Mouse (Mus musculus) urinary bladder, postnatal 36 days (tissue): ENCODE measurements around the gene Egflam.
A peak's percentile ranks its signal among the peaks of the same experiment; 100 is the strongest.

Source experiments
- DNase-seq, 2 experiments: peaks; one replicate each; pipeline ENCODE4 v3.0.0; 2022; ENCODE audit warnings: low spot score in 2 of 2, mixed read lengths in 1 of 2

The Egflam gene

DNA sequence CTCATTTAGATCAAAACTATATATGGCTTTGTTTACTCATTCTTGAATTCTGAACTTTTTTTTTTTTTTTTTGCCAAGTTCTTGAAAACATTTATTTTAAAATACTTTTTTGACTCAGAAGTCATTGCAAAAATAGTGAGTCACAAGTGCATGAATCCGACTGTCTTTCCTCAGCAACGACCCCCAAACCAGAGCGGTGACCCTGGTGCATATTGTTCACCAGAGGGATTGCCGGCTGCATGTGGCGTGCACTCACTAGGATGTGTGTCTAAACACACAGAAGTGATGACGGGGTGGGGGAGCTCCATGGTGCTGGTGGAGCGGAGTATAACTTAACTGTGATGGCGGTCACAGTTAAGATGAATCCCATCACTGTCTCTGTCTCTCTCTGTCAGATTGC is 224.4 kb downstream of the Egflam start:
- DNase-seq = no peak

GRCm38 (mm10) chr15:7173346-7173745 is 224.8 kb downstream of the Egflam start:
- no peak for DNase-seq

DNA sequence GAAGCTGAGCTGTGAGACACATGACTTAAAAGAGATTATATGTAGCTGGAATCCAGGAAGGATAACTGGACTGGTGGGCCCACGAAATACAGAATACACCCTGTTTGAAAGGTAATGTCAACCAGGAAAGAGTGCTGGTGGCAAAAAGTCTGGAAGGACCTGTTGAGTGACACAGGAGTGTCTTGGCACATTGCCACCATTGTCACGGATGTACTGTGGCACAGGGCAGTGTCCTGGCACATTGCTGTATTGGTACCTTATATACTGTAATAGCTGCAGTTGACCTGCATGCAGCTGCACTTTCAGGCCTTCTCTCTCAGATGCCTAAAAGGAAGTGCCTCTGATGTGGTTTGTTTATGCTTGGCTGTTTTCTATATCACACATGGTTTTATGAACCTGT is 225.3 kb downstream of the Egflam start:
- peak in 1 of 2 experiments; percentile 14 for DNase-seq

DNA sequence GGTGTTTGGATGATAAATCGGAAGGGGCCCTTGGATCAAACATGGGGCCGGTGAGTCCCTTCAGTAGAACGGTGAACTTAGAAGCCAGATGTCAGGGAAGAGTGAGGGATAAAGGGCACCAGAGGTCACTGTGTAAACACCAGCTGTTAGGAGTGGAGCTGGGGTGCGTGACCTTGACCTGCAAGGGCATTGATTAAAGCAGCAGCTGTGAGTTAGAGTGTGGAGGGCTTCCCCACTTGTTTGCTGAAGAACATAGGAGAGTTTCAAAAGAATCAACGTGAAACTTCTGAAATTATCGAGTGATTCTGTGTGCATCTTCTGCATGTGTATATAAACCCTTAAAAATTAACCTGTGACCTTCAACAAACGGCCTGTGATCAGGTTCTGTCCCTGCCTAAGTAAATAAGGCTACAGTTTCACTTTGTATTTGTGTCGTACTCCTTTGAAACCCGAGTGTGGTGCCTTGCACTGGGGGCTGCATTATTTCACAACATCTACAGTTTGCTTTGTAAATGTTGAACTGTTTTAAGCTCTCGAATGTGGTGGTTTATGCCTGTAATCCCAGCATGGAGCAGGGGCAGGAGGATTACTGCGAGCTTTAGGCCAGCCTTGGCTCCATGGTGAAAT is 230.2 kb downstream of the Egflam start:
- DNase-seq = no peak

- no peak for DNase-seq
These were observed 230.8 kb downstream of the Egflam start for GRCm38 (mm10) chr15:7167238-7167905.

DNA sequence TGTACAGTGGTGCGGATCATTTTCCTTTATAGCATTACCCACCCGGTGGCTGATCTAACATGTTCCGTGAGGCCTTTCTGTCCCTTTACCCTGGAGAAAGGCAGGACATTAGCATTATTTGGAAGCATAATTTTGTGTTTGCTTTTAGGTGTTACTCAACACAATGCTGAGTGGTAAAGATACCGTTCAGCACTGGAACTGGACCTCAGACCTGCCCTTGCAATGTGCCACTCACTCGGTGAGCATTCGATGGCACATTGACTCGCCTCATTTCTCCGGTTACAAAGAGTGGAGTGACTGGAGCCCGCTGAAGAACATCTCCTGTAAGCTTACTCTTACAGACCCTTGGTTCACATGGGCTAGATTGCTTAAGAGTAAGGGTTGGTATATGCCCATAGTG is 231.5 kb downstream of the Egflam start:
- no peak for DNase-seq

GRCm38 (mm10) chr15:7163851-7164250 is 234.3 kb downstream of the Egflam start:
- no peak for DNase-seq

GRCm38 (mm10) chr15:7160321-7160720 is 237.9 kb downstream of the Egflam start:
- DNase-seq = no peak

GRCm38 (mm10) chr15:7159869-7160268 is 238.3 kb downstream of the Egflam start:
- no peak for DNase-seq

DNA sequence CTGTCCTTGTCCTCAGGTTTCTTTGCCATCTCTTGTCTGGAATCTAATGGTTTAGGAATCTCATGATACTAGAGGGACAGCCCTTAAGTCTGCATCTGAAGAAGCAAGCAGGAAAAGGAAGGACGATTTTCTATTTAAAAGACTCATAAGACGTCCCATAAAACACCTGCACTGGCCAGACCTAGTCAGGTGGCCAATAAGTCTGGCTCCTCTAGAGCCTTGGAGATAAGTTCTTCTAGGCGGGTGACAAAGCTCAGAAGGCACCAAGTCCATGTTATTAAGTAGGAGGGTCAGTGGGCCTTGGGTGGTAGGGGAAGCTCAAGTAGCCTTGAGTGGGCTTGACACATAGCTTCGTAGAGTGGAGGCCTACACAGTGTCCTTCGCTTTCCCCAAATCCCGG is 240.5 kb downstream of the Egflam start:
- DNase-seq = no peak
